Mouse (Mus musculus): ENCODE measurements around the gene Cerk. TPM values are rescaled to one million over a fixed set of nuclear protein-coding genes. Genes with fewer than 3 reads are reported as not detected.

Gene Cerk
- polyA plus RNA-seq, 1 experiment from 2014 or later: 9.4 TPM

DNA sequence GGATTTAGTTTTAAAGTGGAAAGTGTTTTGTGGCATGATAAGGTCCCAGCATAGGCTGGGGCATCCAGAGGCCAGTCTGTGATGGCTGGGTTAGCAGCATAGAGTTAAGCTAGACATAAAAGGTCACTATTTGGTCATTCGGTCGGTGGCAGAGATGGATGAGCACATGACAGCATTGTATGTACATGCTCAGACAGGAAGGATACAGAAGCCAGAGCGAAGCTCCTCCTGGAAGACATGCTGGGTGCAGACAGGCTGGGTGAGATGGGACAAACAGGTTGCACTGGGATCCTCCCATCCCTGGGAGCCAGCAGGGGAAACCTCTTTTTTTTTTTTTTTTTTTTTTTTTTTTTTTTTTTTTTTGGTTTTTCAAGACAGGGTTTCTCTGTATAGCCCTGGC is 6.0 kb upstream of the Cerk start:
- ATAC-seq (replicated peaks; ENCODE audit: low FRiP score, low read depth) (no peak), DNase-seq (ENCODE audit: low spot score) (no peak)
- peaks cover 24% of the 10 kb centered on the region for H3K4me1 ChIP-seq (replicated peaks; ENCODE audit: insufficient read depth, low read length)
- no peaks in the 10 kb centered on the region for H3K9me3 ChIP-seq (replicated peaks; ENCODE audit: low read length)
- H3K4me2 ChIP-seq (ENCODE audit: low read length): no peak overlapping the region
- no peak overlapping the region for H3K9ac ChIP-seq (ENCODE audit: low read depth, low read length)
- H3K27me3 ChIP-seq (ENCODE audit: insufficient read depth, low read length): no peaks in the 10 kb centered on the region
- WGBS: 73% methylated on average over 3 of the region's 3 CpGs
- H3K4me3 ChIP-seq (replicated peaks; ENCODE audit: low read depth, low read length): no peak overlapping the region
- no peak overlapping the region for H3K27ac ChIP-seq
- no peaks in the 10 kb centered on the region for H3K36me3 ChIP-seq (ENCODE audit: insufficient read depth, low read length)
- TF ChIP-seq CTCF (IDR thresholded peaks at IDR 0.05; ENCODE audit: low read depth): no peak

DNA sequence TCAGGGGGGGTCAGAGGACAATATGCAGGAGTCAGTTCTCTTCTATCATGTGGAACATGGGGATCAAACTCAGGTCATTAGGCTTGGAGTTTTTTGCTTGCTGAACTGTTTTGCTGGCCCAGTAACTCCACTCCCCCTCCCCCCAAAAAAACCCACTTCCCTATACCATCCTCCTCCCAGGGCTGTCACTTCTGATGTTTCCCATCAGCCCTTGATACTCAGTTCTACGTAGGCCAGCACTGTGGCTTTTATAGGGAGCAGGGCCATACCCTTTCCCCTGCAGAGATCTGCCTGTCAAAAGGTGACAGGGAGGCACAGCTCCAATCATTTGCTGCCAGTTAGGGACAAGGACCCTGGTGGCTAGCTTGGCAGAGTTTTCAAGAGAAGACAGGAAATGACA is 5.6 kb upstream of the Cerk start:
- H3K9me3 ChIP-seq (replicated peaks; ENCODE audit: low read length): no peaks in the 10 kb centered on the region
- H3K36me3 ChIP-seq (ENCODE audit: insufficient read depth, low read length): no peaks in the 10 kb centered on the region
- H3K4me1 ChIP-seq (replicated peaks; ENCODE audit: insufficient read depth, low read length): peaks cover 24% of the 10 kb centered on the region
- TF ChIP-seq CTCF (IDR thresholded peaks at IDR 0.05; ENCODE audit: low read depth): no peak
- no peak overlapping the region for H3K9ac ChIP-seq (ENCODE audit: low read depth, low read length)
- ATAC-seq (replicated peaks; ENCODE audit: low FRiP score, low read depth) (no peak), DNase-seq (ENCODE audit: low spot score) (no peak)
- H3K4me3 ChIP-seq (replicated peaks; ENCODE audit: low read depth, low read length): no peak overlapping the region
- no peaks in the 10 kb centered on the region for H3K27me3 ChIP-seq (ENCODE audit: insufficient read depth, low read length)
- 31% methylated on average over 1 of the region's 1 CpGs for WGBS
- H3K4me2 ChIP-seq (ENCODE audit: low read length): no peak overlapping the region
- H3K27ac ChIP-seq: no peak overlapping the region

DNA sequence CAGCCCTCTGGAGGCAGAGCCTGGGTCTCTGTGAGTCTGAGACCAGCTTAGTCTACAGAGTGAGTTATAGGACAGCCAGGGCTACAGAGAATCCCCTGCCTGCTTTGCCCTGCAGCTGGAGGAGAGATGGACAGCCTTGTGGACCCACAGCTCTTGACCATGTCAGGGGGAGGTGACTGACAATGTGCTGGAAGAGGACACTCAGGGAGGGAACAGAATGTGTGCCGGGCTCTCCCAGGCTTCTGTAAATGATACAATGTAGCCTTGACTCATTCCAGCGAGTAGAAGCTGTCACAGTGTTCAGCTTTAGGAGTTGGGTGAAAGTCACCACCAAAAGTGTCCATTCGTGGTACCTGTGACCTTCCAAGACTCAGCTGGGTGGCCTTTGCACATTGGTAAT is 4.4 kb upstream of the Cerk start:
- H3K36me3 ChIP-seq (ENCODE audit: insufficient read depth, low read length): no peaks in the 10 kb centered on the region
- ATAC-seq (replicated peaks; ENCODE audit: low FRiP score, low read depth) (no peak), DNase-seq (ENCODE audit: low spot score) (no peak)
- TF ChIP-seq CTCF (IDR thresholded peaks at IDR 0.05; ENCODE audit: low read depth): no peak
- no peak overlapping the region for H3K9ac ChIP-seq (ENCODE audit: low read depth, low read length)
- no peaks in the 10 kb centered on the region for H3K9me3 ChIP-seq (replicated peaks; ENCODE audit: low read length)
- no peak overlapping the region for H3K4me3 ChIP-seq (replicated peaks; ENCODE audit: low read depth, low read length)
- H3K27ac ChIP-seq: no peak overlapping the region
- H3K4me2 ChIP-seq (ENCODE audit: low read length): no peak overlapping the region
- WGBS: 73% methylated on average over 3 of the region's 3 CpGs
- peaks cover 28% of the 10 kb centered on the region for H3K4me1 ChIP-seq (replicated peaks; ENCODE audit: insufficient read depth, low read length)
- H3K27me3 ChIP-seq (ENCODE audit: insufficient read depth, low read length): no peaks in the 10 kb centered on the region

DNA sequence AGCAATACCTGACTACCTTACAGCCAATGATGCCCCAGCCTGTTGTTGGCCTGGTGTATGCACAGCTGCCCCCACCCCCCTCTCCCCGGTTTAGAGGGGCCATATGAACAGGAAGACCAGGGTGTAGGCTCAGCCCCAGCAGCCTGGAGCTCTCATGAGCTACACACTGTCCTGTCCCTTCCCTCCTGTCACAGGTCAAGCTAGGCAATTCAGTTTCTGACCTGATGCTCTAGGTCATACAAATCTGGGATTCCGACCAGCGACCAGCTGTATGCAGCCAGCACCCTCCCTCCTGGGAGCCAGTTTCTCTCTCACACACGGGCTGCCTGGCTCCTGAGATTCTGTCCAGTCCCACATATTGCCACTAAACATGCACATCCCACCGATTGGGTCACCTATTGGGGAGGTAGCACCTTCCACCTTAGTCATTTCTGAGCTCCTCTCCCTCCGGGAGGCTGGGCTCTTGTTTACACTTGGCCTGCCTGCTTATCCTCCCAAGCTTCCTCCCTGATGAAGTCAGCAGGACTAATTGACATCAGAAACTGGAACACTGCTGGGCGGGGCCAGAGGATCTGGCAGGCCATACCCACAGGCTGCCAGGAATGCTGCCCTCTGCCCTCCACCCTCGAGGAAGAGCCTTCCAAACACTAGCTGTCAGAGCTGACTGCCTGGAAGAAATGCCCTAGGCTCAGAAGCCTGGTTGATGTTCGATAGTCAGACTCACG is 3.0 kb upstream of the Cerk start:
- 25% methylated on average over 10 of the region's 10 CpGs for WGBS
- Histone ChIP-seq H3K4me3 (replicated peaks; ENCODE audit: low read depth, low read length) (no peak overlapping the region), H3K9me3 (replicated peaks; ENCODE audit: low read length) (no peaks in the 10 kb centered on the region), H3K4me1 (replicated peaks; ENCODE audit: insufficient read depth, low read length) (peaks cover 32% of the 10 kb centered on the region), H3K4me2 (ENCODE audit: low read length) (no peak overlapping the region), H3K9ac (ENCODE audit: low read depth, low read length) (no peak overlapping the region), H3K36me3 (ENCODE audit: insufficient read depth, low read length) (no peaks in the 10 kb centered on the region), H3K27ac (peak overlapping the region; percentile 70), H3K27me3 (ENCODE audit: insufficient read depth, low read length) (no peaks in the 10 kb centered on the region)
- ATAC-seq (replicated peaks; ENCODE audit: low FRiP score, low read depth) (peak; percentile 50), DNase-seq (ENCODE audit: low spot score) (peak; percentile 82)
- TF ChIP-seq CTCF (IDR thresholded peaks at IDR 0.05; ENCODE audit: low read depth): peak; percentile 26; the same call in 1 of the 2 replicates

DNA sequence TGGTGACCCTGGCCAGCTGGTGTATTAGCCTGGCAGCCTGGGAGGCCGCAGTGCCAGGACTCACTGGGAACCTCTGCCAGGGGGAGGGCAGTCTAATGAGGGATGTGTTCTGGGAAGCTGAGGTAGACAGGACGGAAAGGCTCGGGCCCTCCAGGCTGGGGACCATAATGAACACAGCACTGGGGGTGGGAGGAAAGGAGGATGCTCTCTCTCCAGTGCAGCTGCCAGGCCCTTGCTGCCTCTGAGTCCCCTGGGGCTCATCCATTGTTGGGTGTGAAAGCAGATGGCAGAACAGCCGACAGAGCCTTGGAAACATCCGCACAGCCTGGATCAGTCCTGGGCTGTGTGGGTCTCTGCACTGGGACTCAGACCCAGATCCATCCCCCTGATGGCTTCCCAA is 2.2 kb upstream of the Cerk start:
- H3K27ac ChIP-seq: 0 out of 2 replicates have a peak overlapping the region, but pooled peaks have one; percentile 70
- ATAC-seq (replicated peaks; ENCODE audit: low FRiP score, low read depth) (no peak), DNase-seq (ENCODE audit: low spot score) (no peak)
- no peaks in the 10 kb centered on the region for H3K9me3 ChIP-seq (replicated peaks; ENCODE audit: low read length)
- H3K4me3 ChIP-seq (replicated peaks; ENCODE audit: low read depth, low read length): no peak overlapping the region
- peaks cover 32% of the 10 kb centered on the region for H3K4me1 ChIP-seq (replicated peaks; ENCODE audit: insufficient read depth, low read length)
- no peaks in the 10 kb centered on the region for H3K27me3 ChIP-seq (ENCODE audit: insufficient read depth, low read length)
- H3K36me3 ChIP-seq (ENCODE audit: insufficient read depth, low read length): no peaks in the 10 kb centered on the region
- 52% methylated on average over 5 of the region's 5 CpGs for WGBS
- H3K4me2 ChIP-seq (ENCODE audit: low read length): no peak overlapping the region
- no peak for TF ChIP-seq CTCF (IDR thresholded peaks at IDR 0.05; ENCODE audit: low read depth)
- H3K9ac ChIP-seq (ENCODE audit: low read depth, low read length): no peak overlapping the region

DNA sequence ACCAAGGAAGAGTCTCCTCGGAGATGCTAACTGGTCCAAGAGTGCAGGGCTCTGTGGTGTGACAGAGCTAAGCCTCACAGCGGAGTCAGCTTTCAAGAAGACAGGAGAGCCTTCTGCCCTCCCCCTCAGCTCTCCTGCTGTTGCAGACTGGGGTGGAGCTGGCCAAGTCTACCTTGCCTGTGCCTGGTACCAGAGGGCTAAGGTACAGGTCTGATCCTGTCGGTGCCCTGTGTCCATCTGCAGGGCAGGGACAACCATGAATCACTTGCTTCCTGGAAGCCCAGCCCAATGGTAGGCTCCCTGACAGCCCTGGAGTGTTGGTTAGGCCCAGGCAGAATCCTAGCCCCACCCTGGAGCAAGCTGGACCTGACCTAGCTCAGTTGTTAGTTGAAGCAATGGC is 745 bp upstream of the Cerk start:
- no peaks in the 10 kb centered on the region for H3K27me3 ChIP-seq (ENCODE audit: insufficient read depth, low read length)
- ATAC-seq (replicated peaks; ENCODE audit: low FRiP score, low read depth): no peak
- H3K4me1 ChIP-seq (replicated peaks; ENCODE audit: insufficient read depth, low read length): peaks cover 38% of the 10 kb centered on the region
- H3K9ac ChIP-seq (ENCODE audit: low read depth, low read length): no peak overlapping the region
- H3K27ac ChIP-seq: no peak overlapping the region
- H3K4me3 ChIP-seq (replicated peaks; ENCODE audit: low read depth, low read length): no peak overlapping the region
- no peaks in the 10 kb centered on the region for H3K36me3 ChIP-seq (ENCODE audit: insufficient read depth, low read length)
- 51% methylated on average over 3 of the region's 3 CpGs for WGBS
- no peak for TF ChIP-seq CTCF (IDR thresholded peaks at IDR 0.05; ENCODE audit: low read depth)
- no peak overlapping the region for H3K4me2 ChIP-seq (ENCODE audit: low read length)
- no peak for DNase-seq (ENCODE audit: low spot score)
- no peaks in the 10 kb centered on the region for H3K9me3 ChIP-seq (replicated peaks; ENCODE audit: low read length)

Measured in kidney, postnatal 0 days (tissue).